In genomic region chr13:57907428-57908265, GRCm38 (mm10) we compare ENCODE assay signal across 8 mouse cellular contexts. TPM values are rescaled to one million over a fixed set of nuclear protein-coding genes. Genes with fewer than 3 reads are reported as not detected.
A peak's percentile ranks its signal among the peaks of the same experiment; 100 is the strongest.
DNase-seq lines count a peak whose midpoint lies in the region; ATAC-seq and TF ChIP-seq lines count a peak whose summit lies in the region.

No protein-coding gene starts in this region.

- peaks cover 13% of the 10 kb centered on the region for H3K4me1 ChIP-seq in heart, embryonic 12.5 days (replicated peaks)
- H3K4me1 ChIP-seq in forebrain, embryonic 11.5 days (replicated peaks; ENCODE audit: control insufficient read depth, insufficient read depth, low read length), result peaks cover 6% of the 10 kb centered on the region; the same call in 1 of the 2 replicates
- H3K4me1 ChIP-seq in liver, embryonic 14.5 days (replicated peaks; ENCODE audit: control insufficient read depth in 2 of 2, insufficient read depth in 2 of 2, low read length in 1 of 2), result no peaks in the 10 kb centered on the region

- no peak for TF ChIP-seq CTCF in liver, embryonic 14.5 days (IDR thresholded peaks at IDR 0.05; ENCODE audit: low read depth)

- no peak for DNase-seq in heart, adult 9 months (ENCODE audit: low spot score in 2 of 2)
- DNase-seq in Muller cell, postnatal 12 days (ENCODE audit: inconsistent ontology term), result peak; percentile 26
- DNase-seq in forebrain, embryonic 11.5 days (ENCODE audit: low spot score), result peak; percentile 60
- DNase-seq in liver, embryonic 14.5 days (ENCODE audit: low read depth in 3 of 3, low spot score in 3 of 3), result no peak
- no peak for DNase-seq in thymus, postnatal 25 days
- DNase-seq in thymus, postnatal 14 days, result no peak
- DNase-seq in yolk sac, embryonic 10.5 days (ENCODE audit: low spot score), result no peak

- no peaks in the 10 kb centered on the region for H3K36me3 ChIP-seq in heart, embryonic 12.5 days
- H3K36me3 ChIP-seq in forebrain, embryonic 11.5 days (ENCODE audit: control insufficient read depth, insufficient read depth, low read length), result no peaks in the 10 kb centered on the region
- H3K36me3 ChIP-seq in liver, embryonic 14.5 days (replicated peaks; ENCODE audit: control insufficient read depth, insufficient read depth, low read depth), result no peaks in the 10 kb centered on the region

- peak overlapping the region; percentile 32; the same call in 1 of the 2 replicates for H3K9ac ChIP-seq in heart, embryonic 12.5 days
- peak overlapping the region; percentile 51 for H3K9ac ChIP-seq in forebrain, embryonic 11.5 days (ENCODE audit: low read length)
- no peak overlapping the region for H3K9ac ChIP-seq in liver, embryonic 14.5 days (replicated peaks)

- H3K27me3 ChIP-seq in heart, embryonic 12.5 days (replicated peaks), result peaks cover 48% of the 10 kb centered on the region
- H3K27me3 ChIP-seq in forebrain, embryonic 11.5 days (ENCODE audit: control insufficient read depth, insufficient read depth, low read length), result peaks cover 18% of the 10 kb centered on the region
- H3K27me3 ChIP-seq in liver, embryonic 14.5 days (ENCODE audit: control insufficient read depth, insufficient read depth, low read length), result peaks cover 17% of the 10 kb centered on the region

- ATAC-seq in heart, embryonic 12.5 days (ENCODE audit: insufficient number of reproducible peaks, low FRiP score), result no peak
- peak; percentile 63; the same call in 1 of the 2 replicates for ATAC-seq in forebrain, embryonic 11.5 days (replicated peaks; ENCODE audit: low FRiP score)
- ATAC-seq in liver, embryonic 14.5 days (ENCODE audit: insufficient read depth), result no peak

- 5% methylated on average over 60 of the region's 60 CpGs for WGBS in heart, embryonic 12.5 days
- WGBS in forebrain, embryonic 11.5 days, result 2% methylated on average over 55 of the region's 60 CpGs
- 6% methylated on average over 60 of the region's 60 CpGs for WGBS in liver, embryonic 14.5 days (ENCODE audit: insufficient replicate concordance)

- H3K4me3 ChIP-seq in heart, embryonic 12.5 days, result peak overlapping the region; percentile 50
- peak overlapping the region; percentile 46 for H3K4me3 ChIP-seq in forebrain, embryonic 11.5 days (ENCODE audit: low read depth, low read length)
- 0 out of 4 replicates have a peak overlapping the region, but pooled peaks of 1 of the 2 experiments have one; percentile 5 for H3K4me3 ChIP-seq in liver, embryonic 14.5 days (ENCODE audit: insufficient read depth in 1 of 2, low read depth in 2 of 2, low read length in 2 of 2)

- peaks cover 17% of the 10 kb centered on the region for H3K9me3 ChIP-seq in heart, embryonic 12.5 days (replicated peaks)
- no peaks in the 10 kb centered on the region for H3K9me3 ChIP-seq in forebrain, embryonic 11.5 days (ENCODE audit: control insufficient read depth, low read length)
- H3K9me3 ChIP-seq in liver, embryonic 14.5 days (ENCODE audit: control insufficient read depth, low read length), result no peaks in the 10 kb centered on the region

- TF ChIP-seq EP300 in liver, embryonic 14.5 days (IDR thresholded peaks at IDR 0.05; ENCODE audit: low read depth), result no peak

- H3K27ac ChIP-seq in heart, embryonic 12.5 days (ENCODE audit: poor library complexity, severe bottlenecking), result no peak overlapping the region
- H3K27ac ChIP-seq in forebrain, embryonic 11.5 days (ENCODE audit: low read depth, low read length), result no peak overlapping the region
- no peak overlapping the region for H3K27ac ChIP-seq in liver, embryonic 14.5 days

- H3K4me2 ChIP-seq in heart, embryonic 12.5 days, result peak overlapping the region; percentile 78
- peak overlapping the region; percentile 94 for H3K4me2 ChIP-seq in forebrain, embryonic 11.5 days (ENCODE audit: low read depth, low read length, severe bottlenecking)
- peak overlapping the region; percentile 37; the same call in 1 of the 2 replicates for H3K4me2 ChIP-seq in liver, embryonic 14.5 days (ENCODE audit: low read depth)

RNA-seq across cellular contexts. Expression of gene Spock1, which starts 0.5 kb away (rescaled TPM):
- 0.41 and 0.70 TPM in 2 replicates for polyA plus RNA-seq in heart, embryonic 12.5 days (2016; fragmentation: Nextera tagmentation; extraction: Ambion mirVana)
- 3.4 and 4.0 TPM in 2 replicates for polyA plus RNA-seq in forebrain, embryonic 11.5 days (2014; fragmentation: Nextera tagmentation; extraction: Ambion mirVana)
- polyA plus RNA-seq in liver, embryonic 14.5 days (2012; rRNA removed), result 0.06 and 0.08 TPM in 2 replicates
- polyA plus RNA-seq in liver, embryonic 14.5 days (2014; fragmentation: Nextera tagmentation; extraction: Ambion mirVana), result 0.09 TPM in 1 of 2 replicates, not detected in the other

Comparison
In these comparisons a context has a peak if more than half of its experiments do, and no peak if none do; other contexts are left out.
1. H3K4me2 ChIP-seq: peak in every context shown above with its lines; median percentile 94 in forebrain, embryonic 11.5 days; 78 in heart, embryonic 12.5 days; 37 in liver, embryonic 14.5 days.
2. DNase-seq: peak in Muller cell, postnatal 12 days (single experiment) and forebrain, embryonic 11.5 days (single experiment); none in heart, adult 9 months (0 of 2), liver, embryonic 14.5 days (0 of 3), thymus, postnatal 25 days (single experiment), thymus, postnatal 14 days (single experiment) and yolk sac, embryonic 10.5 days (single experiment).